ENCODE assay signal across 14 mouse cellular contexts in the genomic region with DNA sequence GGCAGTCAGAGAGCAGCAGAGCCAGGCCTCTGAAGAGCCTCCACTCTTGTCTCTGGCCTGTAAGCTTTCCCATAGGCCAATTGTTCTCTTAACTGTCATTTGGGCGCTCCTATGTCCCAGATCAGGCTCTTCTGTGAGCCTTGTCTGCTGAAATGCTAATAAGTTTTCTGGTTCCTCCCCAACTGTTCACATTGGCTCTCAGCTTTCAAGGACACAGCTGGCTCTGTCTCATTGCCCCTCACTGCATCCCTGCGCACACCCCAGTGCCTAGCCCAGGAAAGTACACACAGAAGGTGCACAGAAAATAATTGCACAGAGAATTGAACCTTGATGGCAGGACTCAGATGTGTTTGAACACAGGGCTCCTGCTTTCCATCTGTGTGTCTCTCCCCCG. TPM values are rescaled to one million over a fixed set of nuclear protein-coding genes. Genes with fewer than 3 reads are reported as not detected.
DNase-seq lines count a peak whose midpoint lies in the region; ATAC-seq and TF ChIP-seq lines count a peak whose summit lies in the region.
"Had no signal": no experiment of that assay in that cellular context is flagged by ENCODE, and none has a peak within 500 bp of the region (broad histone marks: within the 10 kb centered on the region; RNA-seq: fewer than 3 reads in every experiment).

No protein-coding gene starts in this region.

- no peaks in the 10 kb centered on the region for H3K36me3 ChIP-seq in hindbrain, embryonic 10.5 days
- no peaks in the 10 kb centered on the region for H3K36me3 ChIP-seq in hindbrain, embryonic 14.5 days (replicated peaks; ENCODE audit: control insufficient read depth, insufficient read depth)
- no peaks in the 10 kb centered on the region for H3K36me3 ChIP-seq in hindbrain, postnatal 0 days (ENCODE audit: insufficient read depth, low read length)
- no peaks in the 10 kb centered on the region for H3K36me3 ChIP-seq in neural tube, embryonic 12.5 days

- ATAC-seq in hindbrain, embryonic 14.5 days (ENCODE audit: low FRiP score) = no peak
- ATAC-seq in hindbrain, postnatal 0 days = peak; percentile 38; the same call in 1 of the 2 replicates
- ATAC-seq in neural tube, embryonic 12.5 days (ENCODE audit: low FRiP score, low read depth) = 0 out of 2 replicates have a peak, but pooled peaks have one; percentile 25
- ATAC-seq: Patski had no signal

- H3K27ac ChIP-seq in hindbrain, embryonic 10.5 days = peak overlapping the region; percentile 83
- H3K27ac ChIP-seq in hindbrain, embryonic 14.5 days = no peak overlapping the region
- no peak overlapping the region for H3K27ac ChIP-seq in hindbrain, postnatal 0 days
- H3K27ac ChIP-seq in neural tube, embryonic 12.5 days = no peak overlapping the region
- H3K27ac ChIP-seq in cerebellum, adult 2 months (ENCODE audit: insufficient read depth, low read length) = no peak overlapping the region

- H3K9ac ChIP-seq in hindbrain, embryonic 14.5 days = no peak overlapping the region
- no peak overlapping the region for H3K9ac ChIP-seq in hindbrain, postnatal 0 days (replicated peaks; ENCODE audit: low read length)
- H3K9ac ChIP-seq in neural tube, embryonic 12.5 days = no peak overlapping the region

- no peak for DNase-seq in hindbrain, embryonic 10.5 days (ENCODE audit: low spot score)
- DNase-seq in hindbrain, embryonic 14.5 days (ENCODE audit: low spot score) = no peak
- DNase-seq in brain, embryonic 14.5 days (ENCODE audit: low read depth) = peak; percentile 43
- no peak for DNase-seq in hindbrain, postnatal 0 days (ENCODE audit: low spot score)
- no peak for DNase-seq in cerebellum, adult 18-20 months
- DNase-seq in ovary, postnatal 10 days (ENCODE audit: low spot score) = no peak
- DNase-seq in cerebellum, adult 2 months = no peak
- DNase-seq: adrenal gland, postnatal 25 days; cerebellum, adult 8-10 months; kidney, adult 2 months; lung, postnatal 4 days had no signal

- no peak overlapping the region for H3K4me2 ChIP-seq in hindbrain, embryonic 14.5 days (replicated peaks)
- no peak overlapping the region for H3K4me2 ChIP-seq in hindbrain, postnatal 0 days (ENCODE audit: low read depth, low read length)
- no peak overlapping the region for H3K4me2 ChIP-seq in neural tube, embryonic 12.5 days (replicated peaks)

- TF ChIP-seq CTCF in brain, embryonic 14.5 days (IDR thresholded peaks at IDR 0.05; ENCODE audit: borderline replicate concordance, extremely low read depth, insufficient read depth, insufficient read length) = no peak
- TF ChIP-seq CTCF in hindbrain, postnatal 0 days (IDR thresholded peaks at IDR 0.05; ENCODE audit: low read depth) = no peak
- no peak for TF ChIP-seq CTCF in cerebellum, adult 2 months (IDR thresholded peaks at IDR 0.05; ENCODE audit: borderline replicate concordance, insufficient read depth, low read depth, low read length)

- H3K27me3 ChIP-seq in hindbrain, embryonic 10.5 days (ENCODE audit: insufficient read depth, poor library complexity, severe bottlenecking) = no peaks in the 10 kb centered on the region
- no peaks in the 10 kb centered on the region for H3K27me3 ChIP-seq in hindbrain, embryonic 14.5 days (ENCODE audit: control insufficient read depth, insufficient read depth, low read length)
- no peaks in the 10 kb centered on the region for H3K27me3 ChIP-seq in hindbrain, postnatal 0 days (ENCODE audit: insufficient read depth, low read length)
- no peaks in the 10 kb centered on the region for H3K27me3 ChIP-seq in neural tube, embryonic 12.5 days (replicated peaks)
- H3K27me3 ChIP-seq in cerebellum, adult 2 months (ENCODE audit: control insufficient read depth, insufficient read depth, low read length) = no peaks in the 10 kb centered on the region
- H3K27me3 ChIP-seq: Patski had no signal

- no peak overlapping the region for H3K4me3 ChIP-seq in hindbrain, embryonic 10.5 days
- H3K4me3 ChIP-seq in hindbrain, embryonic 14.5 days (replicated peaks; ENCODE audit: low read length) = no peak overlapping the region
- H3K4me3 ChIP-seq in hindbrain, postnatal 0 days (ENCODE audit: low read length) = no peak overlapping the region
- no peak overlapping the region for H3K4me3 ChIP-seq in neural tube, embryonic 12.5 days
- no peak overlapping the region for H3K4me3 ChIP-seq in cerebellum, adult 2 months (replicated peaks; ENCODE audit: insufficient read depth, low read depth, low read length)

- TF ChIP-seq POLR2A in brain, embryonic 14.5 days (IDR thresholded peaks at IDR 0.05; ENCODE audit: borderline replicate concordance, extremely low read depth, insufficient read depth, insufficient read length, poor library complexity, severe bottlenecking) = no peak
- TF ChIP-seq POLR2A in cerebellum, adult 2 months (IDR thresholded peaks at IDR 0.05; ENCODE audit: borderline replicate concordance, insufficient read depth, low read length) = no peak

- 34% methylated on average over 3 of the region's 3 CpGs for WGBS in hindbrain, embryonic 10.5 days
- 26% methylated on average over 3 of the region's 3 CpGs for WGBS in hindbrain, embryonic 14.5 days
- 18% methylated on average over 3 of the region's 3 CpGs for WGBS in hindbrain, postnatal 0 days
- WGBS in neural tube, embryonic 12.5 days = 28% methylated on average over 3 of the region's 3 CpGs
- WGBS in cerebellum, adult 2 months = 39% methylated on average over 3 of the region's 3 CpGs

- H3K9me3 ChIP-seq in hindbrain, embryonic 10.5 days = no peaks in the 10 kb centered on the region
- H3K9me3 ChIP-seq in hindbrain, embryonic 14.5 days (ENCODE audit: control insufficient read depth, low read length) = no peaks in the 10 kb centered on the region
- H3K9me3 ChIP-seq in hindbrain, postnatal 0 days (ENCODE audit: low read length) = no peaks in the 10 kb centered on the region
- H3K9me3 ChIP-seq in neural tube, embryonic 12.5 days = no peaks in the 10 kb centered on the region

- H3K4me1 ChIP-seq in hindbrain, embryonic 10.5 days (replicated peaks) = peaks cover 40% of the 10 kb centered on the region
- peaks cover 24% of the 10 kb centered on the region for H3K4me1 ChIP-seq in hindbrain, embryonic 14.5 days (replicated peaks; ENCODE audit: control insufficient read depth, insufficient read depth, low read length)
- peaks cover 21% of the 10 kb centered on the region for H3K4me1 ChIP-seq in hindbrain, postnatal 0 days (ENCODE audit: insufficient read depth, low read length)
- peaks cover 21% of the 10 kb centered on the region for H3K4me1 ChIP-seq in neural tube, embryonic 12.5 days
- H3K4me1 ChIP-seq in cerebellum, adult 2 months (ENCODE audit: control insufficient read depth, insufficient read depth, low read length) = no peaks in the 10 kb centered on the region

RNA-seq across cellular contexts. Expression of gene Apod, which starts 14.7 kb away (rescaled TPM):
- 18.0 and 41.8 TPM in 2 replicates for polyA plus RNA-seq in hindbrain, embryonic 10.5 days (2016; fragmentation: Nextera tagmentation; extraction: Ambion mirVana)
- 73.7 and 76.7 TPM in 2 replicates for polyA plus RNA-seq in hindbrain, embryonic 14.5 days (2014; fragmentation: Nextera tagmentation; extraction: Ambion mirVana)
- 28.1 and 46.7 TPM in 2 replicates for polyA plus RNA-seq in brain, embryonic 14.5 days (2012; rRNA removed)
- total RNA-seq in hindbrain, postnatal 0 days (2014; rRNA removed) = 48.1 and 68.5 TPM in 2 replicates
- 293 and 295 TPM in 2 replicates for polyA plus RNA-seq in hindbrain, postnatal 0 days (2015; fragmentation: Nextera tagmentation; extraction: Ambion mirVana)
- polyA plus RNA-seq in neural tube, embryonic 12.5 days (2016; fragmentation: Nextera tagmentation; extraction: Ambion mirVana) = 25.5 and 25.9 TPM in 2 replicates
- polyA plus RNA-seq in cerebellum, adult 2 months (2012; rRNA removed) = 369 and 458 TPM in 2 replicates
- total RNA-seq: liver, adult 2 months had no signal
- polyA plus RNA-seq: liver, adult 2 months; Patski had no signal

RNA-seq across cellular contexts. Expression of gene Ppp1r2, which starts 24.9 kb away (rescaled TPM):
- polyA plus RNA-seq in hindbrain, embryonic 10.5 days (2016; fragmentation: Nextera tagmentation; extraction: Ambion mirVana) = 99.2 and 99.9 TPM in 2 replicates
- polyA plus RNA-seq in hindbrain, embryonic 14.5 days (2014; fragmentation: Nextera tagmentation; extraction: Ambion mirVana) = 103 and 107 TPM in 2 replicates
- polyA plus RNA-seq in brain, embryonic 14.5 days (2012; rRNA removed) = 36.2 and 51.1 TPM in 2 replicates
- 53.4 and 59.6 TPM in 2 replicates for total RNA-seq in hindbrain, postnatal 0 days (2014; rRNA removed)
- polyA plus RNA-seq in hindbrain, postnatal 0 days (2015; fragmentation: Nextera tagmentation; extraction: Ambion mirVana) = 104 TPM in 2 replicates
- 127 and 148 TPM in 2 replicates for polyA plus RNA-seq in neural tube, embryonic 12.5 days (2016; fragmentation: Nextera tagmentation; extraction: Ambion mirVana)
- polyA plus RNA-seq in cerebellum, adult 2 months (2012; rRNA removed) = 61.9 and 67.2 TPM in 2 replicates
